Mouse (Mus musculus) MEL (cell line): ENCODE measurements at regions not wholly inside any gene's neighbourhood (a gene's known extent, or its start where the extent isn't known, plus 50 kb on each side); places are given as distances from the start of the nearest gene placed in this dataset.

Experiments used
- CTCF ChIP-seq, 3 experiments: IDR thresholded peaks in 2 of 3; conservative IDR thresholded peaks in 1 of 3; 2 replicates each; pipeline ENCODE4 v1.5.1; 2011 to 2012; ENCODE audit warnings: low read length in 3 of 3, low read depth in 2 of 3, mild to moderate bottlenecking in 2 of 3, improper control_type of control experiment in 1 of 3, inconsistent platforms in 1 of 3, mixed read lengths in 1 of 3, moderate library complexity in 1 of 3; ENCODE audit not compliant: control insufficient read depth in 1 of 3, insufficient read depth in 1 of 3, poor library complexity in 1 of 3, severe bottlenecking in 1 of 3
- GATA1 ChIP-seq: IDR thresholded peaks from 2 replicates; pipeline ENCODE4 v1.6.1; 2011; ENCODE audit warnings: low read depth, low read length, improper control_type of control experiment
- KAT2A ChIP-seq: conservative IDR thresholded peaks from 2 replicates; pipeline ENCODE4 v1.6.1; 2012; ENCODE audit warnings: low read depth, low read length, improper control_type of control experiment, inconsistent platforms
- MXI1 ChIP-seq: IDR thresholded peaks from 2 replicates; pipeline ENCODE4 v1.6.1; 2011; ENCODE audit warnings: mild to moderate bottlenecking, low read depth, low read length, improper control_type of control experiment
- NELFE ChIP-seq: IDR thresholded peaks from 2 replicates; pipeline ENCODE4 v1.6.1; 2011; ENCODE audit warnings: low read depth, low read length, improper control_type of control experiment
- POLR2A ChIP-seq, 2 experiments: IDR thresholded peaks; 2 replicates each; pipeline ENCODE4 v1.6.1; 2011 to 2012; ENCODE audit warnings: low read length in 2 of 2, mild to moderate bottlenecking in 2 of 2, control low read depth in 1 of 2, improper control_type of control experiment in 1 of 2, low read depth in 1 of 2, moderate library complexity in 1 of 2; ENCODE audit not compliant: control insufficient read depth in 1 of 2, insufficient read depth in 1 of 2, poor library complexity in 1 of 2
- SIN3A ChIP-seq: IDR thresholded peaks from 2 replicates; pipeline ENCODE4 v1.6.1; 2012; ENCODE audit warnings: low read length, improper control_type of control experiment, inconsistent platforms
- TAL1 ChIP-seq: IDR thresholded peaks from 2 replicates; pipeline ENCODE4 v1.6.1; 2012; ENCODE audit warnings: mild to moderate bottlenecking, inconsistent platforms, low read length, moderate library complexity, mixed read lengths
- TBP ChIP-seq: IDR thresholded peaks from 2 replicates; pipeline ENCODE4 v1.8.0; 2011; ENCODE audit warnings: low read depth, low read length, improper control_type of control experiment
- TCF12 ChIP-seq: IDR thresholded peaks from 2 replicates; pipeline ENCODE4 v1.6.1; 2014; ENCODE audit warnings: low read depth, mild to moderate bottlenecking, inconsistent platforms, low read length, improper control_type of control experiment, moderate library complexity
- UBTF ChIP-seq: IDR thresholded peaks from 2 replicates; pipeline ENCODE4 v1.6.1; 2012; ENCODE audit warnings: low read depth, mild to moderate bottlenecking, inconsistent platforms, low read length, improper control_type of control experiment, moderate library complexity, borderline replicate concordance; ENCODE audit not compliant: insufficient read depth
- USF1 ChIP-seq: IDR thresholded peaks from 2 replicates; pipeline ENCODE4 v1.6.1; 2014; ENCODE audit warnings: low read depth, mild to moderate bottlenecking, inconsistent platforms, low read length, improper control_type of control experiment, moderate library complexity
- ZC3H11A ChIP-seq: IDR thresholded peaks from 2 replicates; pipeline ENCODE4 v1.6.1; 2012; ENCODE audit warnings: low read depth, mild to moderate bottlenecking, inconsistent platforms, low read length, improper control_type of control experiment

DNA sequence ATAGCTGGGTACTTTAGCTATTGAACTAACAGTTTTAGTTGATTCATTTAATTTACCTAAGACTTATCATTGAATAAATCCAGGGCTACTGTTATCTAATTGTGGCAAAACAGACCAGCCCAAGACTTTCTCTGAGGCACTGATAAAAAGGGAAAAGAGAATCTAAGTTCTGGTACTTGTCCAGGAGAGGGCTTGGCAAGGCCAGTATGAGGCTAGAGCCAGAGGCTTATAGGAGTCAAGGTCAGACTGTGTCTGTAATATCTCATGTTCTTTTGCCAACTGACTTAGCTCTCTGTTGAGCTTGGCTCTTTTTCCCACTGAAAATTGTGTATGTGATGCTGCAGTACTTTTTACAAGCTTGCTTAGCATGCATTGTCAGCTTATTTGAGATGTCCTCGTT lies 839.3 kb downstream of the Trim52 start:
- no peak for TF ChIP-seq USF1
- TF ChIP-seq MXI1, result no peak
- TF ChIP-seq POLR2A (IDR thresholded peaks at IDR 0.05; ENCODE audit: control insufficient read depth in 1 of 2, insufficient read depth in 1 of 2, low read depth in 1 of 2, low read length in 2 of 2, poor library complexity in 1 of 2), result no peak
- TF ChIP-seq TAL1, result no peak
- no peak for TF ChIP-seq SIN3A
- no peak for TF ChIP-seq CTCF (IDR thresholded peaks at IDR 0.05 in 2 of 3, conservative IDR thresholded peaks at IDR 0.05 in 1 of 3; ENCODE audit: control insufficient read depth in 1 of 3, insufficient read depth in 1 of 3, low read depth in 2 of 3, low read length in 3 of 3, poor library complexity in 1 of 3, severe bottlenecking in 1 of 3)
- TF ChIP-seq NELFE, result no peak
- TF ChIP-seq TCF12, result no peak
- no peak for TF ChIP-seq UBTF
- no peak for TF ChIP-seq GATA1
- TF ChIP-seq KAT2A, result no peak
- no peak for TF ChIP-seq ZC3H11A
- no peak for TF ChIP-seq TBP
